Mouse (Mus musculus) MEL (cell line): ENCODE results near the gene Sorbs1.

Experiments used
- BHLHE40 ChIP-seq: IDR thresholded peaks from 2 replicates; pipeline ENCODE4 v1.6.1; 2012; ENCODE audit warnings: low read depth, mild to moderate bottlenecking, inconsistent platforms, low read length, improper control_type of control experiment, borderline replicate concordance
- CTCF ChIP-seq, 3 experiments: IDR thresholded peaks in 2 of 3; conservative IDR thresholded peaks in 1 of 3; 2 replicates each; pipeline ENCODE4 v1.5.1; 2011 to 2012; ENCODE audit warnings: low read length in 3 of 3, low read depth in 2 of 3, mild to moderate bottlenecking in 2 of 3, improper control_type of control experiment in 1 of 3, inconsistent platforms in 1 of 3, mixed read lengths in 1 of 3, moderate library complexity in 1 of 3; ENCODE audit not compliant: control insufficient read depth in 1 of 3, insufficient read depth in 1 of 3, poor library complexity in 1 of 3, severe bottlenecking in 1 of 3
- GATA1 ChIP-seq: IDR thresholded peaks from 2 replicates; pipeline ENCODE4 v1.6.1; 2011; ENCODE audit warnings: low read depth, low read length, improper control_type of control experiment
- MAZ ChIP-seq: IDR thresholded peaks from 2 replicates; pipeline ENCODE4 v1.6.1; 2012; ENCODE audit warnings: low read depth, mild to moderate bottlenecking, inconsistent platforms, low read length, improper control_type of control experiment
- POLR2A ChIP-seq, 2 experiments: IDR thresholded peaks; 2 replicates each; pipeline ENCODE4 v1.6.1; 2011 to 2012; ENCODE audit warnings: low read length in 2 of 2, mild to moderate bottlenecking in 2 of 2, control low read depth in 1 of 2, improper control_type of control experiment in 1 of 2, low read depth in 1 of 2, moderate library complexity in 1 of 2; ENCODE audit not compliant: control insufficient read depth in 1 of 2, insufficient read depth in 1 of 2, poor library complexity in 1 of 2
- ZNF384 ChIP-seq: IDR thresholded peaks from 2 replicates; pipeline ENCODE4 v1.6.1; 2012; ENCODE audit warnings: low read depth, mild to moderate bottlenecking, inconsistent platforms, low read length, improper control_type of control experiment

GRCm38 (mm10) chr19:40349713-40350671 lies 163.6 kb downstream of the Sorbs1 start:
- TF ChIP-seq ZNF384 (no peak), POLR2A (IDR thresholded peaks at IDR 0.05; ENCODE audit: control insufficient read depth in 1 of 2, insufficient read depth in 1 of 2, low read depth in 1 of 2, low read length in 2 of 2, poor library complexity in 1 of 2) (no peak), GATA1 (no peak), CTCF (IDR thresholded peaks at IDR 0.05 in 2 of 3, conservative IDR thresholded peaks at IDR 0.05 in 1 of 3; ENCODE audit: control insufficient read depth in 1 of 3, insufficient read depth in 1 of 3, low read depth in 2 of 3, low read length in 3 of 3, poor library complexity in 1 of 3, severe bottlenecking in 1 of 3) (no peak), BHLHE40 (no peak), MAZ (no peak)
